ENCODE assay signal across 8 mouse cellular contexts in the genomic region with DNA sequence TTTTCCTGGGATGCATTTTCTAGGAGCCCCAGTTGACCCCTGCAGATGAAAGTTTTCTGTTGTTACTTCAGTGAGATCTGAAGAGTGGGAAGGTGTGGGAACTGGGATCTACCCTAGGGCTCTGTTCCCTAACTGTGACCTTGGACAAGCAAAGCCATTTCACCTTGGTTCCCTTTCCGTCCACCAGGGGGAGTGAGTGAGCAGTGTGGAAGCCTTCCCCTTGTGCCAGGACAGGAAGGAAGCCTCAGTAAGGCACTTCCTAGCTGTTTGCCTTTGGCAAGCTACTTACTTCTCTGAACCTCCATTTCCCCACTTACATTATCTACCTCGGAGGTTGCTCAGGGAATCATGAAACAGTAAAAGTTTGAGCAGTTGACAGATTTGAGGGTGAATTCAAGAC. TPM values are rescaled to one million over a fixed set of nuclear protein-coding genes. Genes with fewer than 3 reads are reported as not detected.
DNase-seq lines count a peak whose midpoint lies in the region; ATAC-seq and TF ChIP-seq lines count a peak whose summit lies in the region.
"Had no signal": no experiment of that assay in that cellular context is flagged by ENCODE, and none has a peak within 500 bp of the region (broad histone marks: within the 10 kb centered on the region; RNA-seq: fewer than 3 reads in every experiment).

No protein-coding gene starts in this region.

- H3K27me3 ChIP-seq in E14TG2a.4 (ENCODE audit: insufficient read depth, low read length): no peaks in the 10 kb centered on the region
- no peaks in the 10 kb centered on the region for H3K27me3 ChIP-seq in forebrain, embryonic 13.5 days
- H3K27me3 ChIP-seq in hindbrain, embryonic 15.5 days: no peaks in the 10 kb centered on the region

- peaks cover 62% of the 10 kb centered on the region for H3K4me1 ChIP-seq in E14TG2a.4 (replicated peaks; ENCODE audit: low read depth, low read length)
- H3K4me1 ChIP-seq in forebrain, embryonic 13.5 days: peaks cover 61% of the 10 kb centered on the region
- H3K4me1 ChIP-seq in hindbrain, embryonic 15.5 days (replicated peaks): peaks cover 32% of the 10 kb centered on the region

- H3K4me2 ChIP-seq in forebrain, embryonic 13.5 days: no peak overlapping the region
- H3K4me2 ChIP-seq in hindbrain, embryonic 15.5 days: no peak overlapping the region

- no peaks in the 10 kb centered on the region for H3K9me3 ChIP-seq in E14TG2a.4 (ENCODE audit: low read length)
- H3K9me3 ChIP-seq in forebrain, embryonic 13.5 days (replicated peaks): no peaks in the 10 kb centered on the region
- H3K9me3 ChIP-seq in hindbrain, embryonic 15.5 days: no peaks in the 10 kb centered on the region

- no peaks in the 10 kb centered on the region for H3K36me3 ChIP-seq in E14TG2a.4 (ENCODE audit: insufficient read depth, low read length)
- no peaks in the 10 kb centered on the region for H3K36me3 ChIP-seq in forebrain, embryonic 13.5 days (ENCODE audit: poor library complexity, severe bottlenecking)
- H3K36me3 ChIP-seq in hindbrain, embryonic 15.5 days: no peaks in the 10 kb centered on the region

- peak overlapping the region; percentile 87 for H3K27ac ChIP-seq in forebrain, embryonic 13.5 days
- H3K27ac ChIP-seq in hindbrain, embryonic 15.5 days (replicated peaks): peak overlapping the region; percentile 70

- H3K4me3 ChIP-seq in E14TG2a.4 (replicated peaks; ENCODE audit: low read length): no peak overlapping the region
- no peak overlapping the region for H3K4me3 ChIP-seq in forebrain, embryonic 13.5 days
- H3K4me3 ChIP-seq in hindbrain, embryonic 15.5 days: no peak overlapping the region

- WGBS in forebrain, embryonic 13.5 days: 11% methylated on average over 2 of the region's 2 CpGs
- 17% methylated on average over 2 of the region's 2 CpGs for WGBS in hindbrain, embryonic 15.5 days

- peak; percentile 62 for DNase-seq in A20 (ENCODE audit: low read depth, low spot score)
- DNase-seq in c-Kit-positive CD71-negative TER-119-negative erythroid progenitor cells, embryonic 14.5 days (ENCODE audit: low read depth): peak; percentile 60
- peak; percentile 79 for DNase-seq in lung, postnatal 14 days
- peak; percentile 47 for DNase-seq in retina, postnatal 7 days (ENCODE audit: low read depth, low spot score)

- no peak overlapping the region for H3K9ac ChIP-seq in forebrain, embryonic 13.5 days
- no peak overlapping the region for H3K9ac ChIP-seq in hindbrain, embryonic 15.5 days

- TF ChIP-seq CTCF in E14TG2a.4 (conservative IDR thresholded peaks at IDR 0.05; ENCODE audit: low read length): peak; percentile 93

- ATAC-seq in forebrain, embryonic 13.5 days: no peak
- ATAC-seq in hindbrain, embryonic 15.5 days (ENCODE audit: low FRiP score, low read depth): no peak

RNA-seq across cellular contexts. Expression of a gene that starts 59.0 kb away (rescaled TPM):
- not detected in 2 replicates for polyA plus RNA-seq in forebrain, embryonic 13.5 days (2015; fragmentation: Nextera tagmentation; extraction: Ambion mirVana)
- not detected in 2 replicates for polyA plus RNA-seq in hindbrain, embryonic 15.5 days (2015; fragmentation: Nextera tagmentation; extraction: Ambion mirVana)
- polyA plus RNA-seq: neural tube, embryonic 14.5 days had no signal
